Mouse (Mus musculus): ENCODE data around the gene Cd200r1. TPM values are rescaled to one million over a fixed set of nuclear protein-coding genes. Genes with fewer than 3 reads are reported as not detected.

The Cd200r1 gene
- total and polyA plus RNA-seq, 2 experiments from 2014 or later: 0.36 to 1.5 TPM

DNA sequence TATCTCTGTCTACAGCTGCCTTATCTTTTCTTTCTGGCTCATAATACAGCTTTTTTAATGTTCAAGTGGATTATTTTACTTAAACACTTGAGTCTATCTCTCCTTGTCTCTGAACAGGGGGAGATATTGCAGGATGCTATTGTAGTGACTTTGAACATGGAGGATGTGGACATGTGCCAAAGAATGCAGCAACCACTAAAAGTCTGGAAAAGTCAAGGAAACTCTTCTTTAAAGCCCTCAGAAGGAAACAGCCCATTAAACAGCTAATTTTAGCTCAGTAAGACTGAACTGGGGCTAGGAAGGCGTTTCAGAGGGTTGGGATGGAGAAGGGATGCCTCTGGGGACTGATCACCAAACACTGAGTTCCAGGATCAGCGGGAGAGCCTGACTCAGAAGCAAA is 42.9 kb upstream of the Cd200r1 start:
- Histone ChIP-seq H3K27ac (ENCODE audit: low read depth, low read length) (no peak overlapping the region), H3K27me3 (ENCODE audit: insufficient read depth, low read length) (no peaks in the 10 kb centered on the region), H3K9me3 (ENCODE audit: low read length) (no peaks in the 10 kb centered on the region), H3K4me3 (ENCODE audit: low read depth, low read length) (no peak overlapping the region), H3K36me3 (ENCODE audit: insufficient read depth) (peaks cover 8% of the 10 kb centered on the region; the same call in 1 of the 2 replicates), H3K4me2 (ENCODE audit: low read depth) (no peak overlapping the region), H3K9ac (no peak overlapping the region), H3K4me1 (ENCODE audit: insufficient read depth) (peaks cover 6% of the 10 kb centered on the region; the same call in 1 of the 2 replicates)
- DNase-seq: no peak
- 84% methylated on average over 2 of the region's 2 CpGs for WGBS
- no peak for ATAC-seq
- TF ChIP-seq CTCF (IDR thresholded peaks at IDR 0.05; ENCODE audit: low read depth): no peak

DNA sequence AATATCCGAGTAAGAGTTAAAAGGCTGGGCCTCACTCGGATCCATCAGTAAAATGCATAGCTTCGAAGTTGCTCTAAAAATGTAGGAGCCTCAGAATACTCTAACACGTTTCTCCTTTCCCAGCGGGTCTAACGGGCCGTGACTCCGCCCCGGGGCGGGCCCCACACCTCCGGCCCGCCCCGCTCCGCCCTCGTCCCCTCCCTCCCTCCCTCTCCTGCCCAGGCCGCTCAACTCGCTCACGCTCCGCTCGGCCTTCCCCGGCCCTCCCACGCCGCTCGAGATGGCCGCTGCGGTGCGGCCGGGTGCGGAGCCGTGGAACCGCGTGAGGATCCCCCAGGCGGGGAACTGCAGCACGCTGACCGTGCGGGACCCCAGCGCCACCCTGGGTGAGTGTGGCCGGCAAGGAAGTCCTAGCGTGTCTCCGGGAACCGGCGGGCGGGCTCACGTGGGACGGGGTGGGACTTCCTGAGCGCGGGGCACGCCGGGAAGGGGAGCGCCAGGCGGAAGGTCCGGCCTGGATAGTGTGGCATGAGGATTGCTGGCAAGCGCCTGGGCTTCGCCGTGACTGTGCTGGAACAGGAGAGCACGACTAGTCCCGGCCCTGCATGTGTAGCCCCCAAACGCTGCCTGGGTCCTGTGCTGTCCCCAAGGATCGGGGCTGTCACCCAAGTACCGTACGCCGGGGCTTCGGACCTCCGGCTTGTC is 41.3 kb upstream of the Cd200r1 start, which contains the start of gene Nepro:
Nepro (plus strand) TSS at position 219 of the 705 bp plus-strand sequence.
- Histone ChIP-seq H3K27me3 (ENCODE audit: insufficient read depth, low read length) (no peaks in the 10 kb centered on the region), H3K27ac (ENCODE audit: low read depth, low read length) (peak within 1 kb of the TSS; percentile 90), H3K4me2 (ENCODE audit: low read depth) (peak within 1 kb of the TSS; percentile 67), H3K4me1 (ENCODE audit: insufficient read depth) (peaks cover 6% of the 10 kb centered on the region; the same call in 1 of the 2 replicates), H3K4me3 (ENCODE audit: low read depth, low read length) (peak within 1 kb of the TSS; percentile 87), H3K9me3 (ENCODE audit: low read length) (no peaks in the 10 kb centered on the region), H3K9ac (peak within 1 kb of the TSS; percentile 78), H3K36me3 (ENCODE audit: insufficient read depth) (peaks cover 8% of the 10 kb centered on the region; the same call in 1 of the 2 replicates)
- peak; percentile 18 for TF ChIP-seq CTCF (IDR thresholded peaks at IDR 0.05; ENCODE audit: low read depth)
- WGBS: under 1% methylated on average over 64 of the region's 64 CpGs
- ATAC-seq (peak; percentile 97), DNase-seq (peak; percentile 93)

DNA sequence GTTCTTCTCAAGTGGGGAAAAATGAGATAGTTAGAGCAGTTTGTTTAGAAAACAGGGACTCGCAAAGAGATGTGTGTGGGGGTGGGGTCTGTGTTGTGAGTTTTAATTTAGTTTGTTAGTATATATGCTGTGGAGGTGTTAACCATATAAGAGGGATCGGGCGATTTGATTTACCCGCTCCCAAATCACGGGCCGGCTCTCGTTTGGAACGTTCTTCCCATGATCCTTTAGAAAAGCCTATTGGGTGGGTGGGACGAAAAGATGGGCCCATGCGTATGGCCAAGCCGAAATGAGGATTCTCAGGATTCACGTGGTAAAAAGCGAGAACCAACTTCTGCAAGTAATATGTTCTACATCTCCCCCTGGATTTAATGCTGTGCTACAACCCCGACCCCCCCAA is 40.7 kb upstream of the Cd200r1 start:
- Histone ChIP-seq H3K9me3 (ENCODE audit: low read length) (no peaks in the 10 kb centered on the region), H3K4me3 (ENCODE audit: low read depth, low read length) (peak overlapping the region; percentile 87), H3K36me3 (ENCODE audit: insufficient read depth) (peaks cover 6% of the 10 kb centered on the region; the same call in 1 of the 2 replicates), H3K4me2 (ENCODE audit: low read depth) (peak overlapping the region; percentile 67), H3K27ac (ENCODE audit: low read depth, low read length) (peak overlapping the region; percentile 90), H3K4me1 (ENCODE audit: insufficient read depth) (peaks cover 6% of the 10 kb centered on the region; the same call in 1 of the 2 replicates), H3K9ac (peak overlapping the region; percentile 78), H3K27me3 (ENCODE audit: insufficient read depth, low read length) (no peaks in the 10 kb centered on the region)
- no peak; the same call in 1 of the 2 replicates for TF ChIP-seq CTCF (IDR thresholded peaks at IDR 0.05; ENCODE audit: low read depth)
- ATAC-seq (peak; percentile 63), DNase-seq (peak; percentile 82)
- WGBS: 0% methylated on average over 14 of the region's 14 CpGs

DNA sequence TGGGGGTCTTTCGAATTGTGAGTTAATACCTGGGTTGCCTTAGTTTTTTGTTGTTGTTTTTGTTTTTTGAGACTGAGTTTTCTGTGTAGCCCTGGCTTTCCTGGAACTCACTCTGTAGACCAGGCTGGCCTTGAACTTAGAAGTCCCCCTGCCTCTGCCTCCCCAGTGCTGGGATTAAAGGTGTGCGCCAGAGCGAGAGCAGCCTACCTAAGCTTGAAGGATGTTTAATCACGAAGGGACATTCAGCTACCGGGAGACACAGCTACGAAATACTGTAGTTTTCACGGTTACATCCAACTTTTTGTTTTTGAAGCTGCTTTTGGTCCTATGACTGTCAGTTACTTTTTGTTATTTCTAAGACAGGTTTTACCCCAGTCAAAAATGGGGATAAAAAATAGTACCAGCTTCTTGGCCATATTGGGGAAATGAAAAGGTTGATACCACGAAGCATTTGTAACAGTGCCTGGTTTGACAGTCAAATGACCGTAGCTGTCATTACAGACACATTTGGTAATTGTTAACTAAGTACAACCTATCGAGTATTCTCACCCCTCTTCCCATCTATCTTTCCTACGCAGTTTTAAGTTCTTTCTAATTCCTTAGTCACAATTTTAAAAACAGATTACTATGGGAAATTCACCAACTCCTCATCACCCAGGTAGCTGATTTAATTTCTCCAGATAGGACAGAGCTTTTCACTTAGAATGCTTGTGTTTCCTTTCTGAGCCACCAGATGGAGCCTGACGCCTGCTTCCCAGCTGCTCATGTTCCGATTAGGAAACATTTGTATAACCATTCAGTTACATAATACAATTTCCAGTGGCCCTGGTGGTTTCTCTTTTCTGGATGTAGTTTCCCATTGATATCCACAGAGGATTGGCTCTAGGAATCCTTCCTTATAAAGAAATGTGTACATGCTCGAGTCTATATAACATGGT is 40.0 kb upstream of the Cd200r1 start:
- H3K4me1 ChIP-seq (ENCODE audit: insufficient read depth): peaks cover 6% of the 10 kb centered on the region; the same call in 1 of the 2 replicates
- H3K4me2 ChIP-seq (ENCODE audit: low read depth): peak overlapping the region; percentile 67
- peak; percentile 88 for DNase-seq
- peak overlapping the region; percentile 78; the same call in 1 of the 2 replicates for H3K9ac ChIP-seq
- no peaks in the 10 kb centered on the region for H3K9me3 ChIP-seq (ENCODE audit: low read length)
- 48% methylated on average over 14 of the region's 14 CpGs for WGBS
- TF ChIP-seq CTCF (IDR thresholded peaks at IDR 0.05; ENCODE audit: low read depth): peak; percentile 88
- ATAC-seq: no peak
- 0 out of 2 replicates have a peak overlapping the region, but pooled peaks have one; percentile 90 for H3K27ac ChIP-seq (ENCODE audit: low read depth, low read length)
- H3K36me3 ChIP-seq (ENCODE audit: insufficient read depth): no peaks in the 10 kb centered on the region; the same call in 1 of the 2 replicates
- peak overlapping the region; percentile 87 for H3K4me3 ChIP-seq (ENCODE audit: low read depth, low read length)
- H3K27me3 ChIP-seq (ENCODE audit: insufficient read depth, low read length): no peaks in the 10 kb centered on the region

DNA sequence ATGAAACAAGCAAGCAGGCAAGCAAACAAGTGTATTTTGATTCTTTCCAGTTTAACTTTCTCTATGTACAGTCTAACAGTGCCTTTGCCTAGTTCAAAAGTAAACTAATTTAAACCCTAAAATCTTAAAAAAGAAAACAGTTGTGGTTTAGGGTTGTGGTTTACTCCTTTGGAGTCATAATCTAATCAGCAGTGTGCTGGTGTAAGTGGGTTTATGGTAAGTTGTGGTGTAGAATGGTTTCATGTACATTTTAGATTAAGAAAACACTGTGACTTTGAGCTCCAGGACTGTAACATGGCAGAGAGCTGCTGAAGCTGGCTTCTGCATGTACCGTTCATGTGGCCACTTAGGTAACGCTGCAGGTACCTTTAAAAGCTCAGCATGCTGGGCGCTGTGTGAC is 38.0 kb upstream of the Cd200r1 start:
- DNase-seq (no peak), ATAC-seq (no peak)
- Histone ChIP-seq H3K27ac (ENCODE audit: low read depth, low read length) (no peak overlapping the region), H3K4me2 (ENCODE audit: low read depth) (no peak overlapping the region), H3K36me3 (ENCODE audit: insufficient read depth) (peaks cover 18% of the 10 kb centered on the region), H3K4me1 (ENCODE audit: insufficient read depth) (peaks cover 6% of the 10 kb centered on the region; the same call in 1 of the 2 replicates), H3K27me3 (ENCODE audit: insufficient read depth, low read length) (no peaks in the 10 kb centered on the region), H3K9ac (no peak overlapping the region), H3K9me3 (ENCODE audit: low read length) (no peaks in the 10 kb centered on the region), H3K4me3 (ENCODE audit: low read depth, low read length) (no peak overlapping the region)
- no peak for TF ChIP-seq CTCF (IDR thresholded peaks at IDR 0.05; ENCODE audit: low read depth)
- WGBS: 99% methylated on average over 3 of the region's 3 CpGs

DNA sequence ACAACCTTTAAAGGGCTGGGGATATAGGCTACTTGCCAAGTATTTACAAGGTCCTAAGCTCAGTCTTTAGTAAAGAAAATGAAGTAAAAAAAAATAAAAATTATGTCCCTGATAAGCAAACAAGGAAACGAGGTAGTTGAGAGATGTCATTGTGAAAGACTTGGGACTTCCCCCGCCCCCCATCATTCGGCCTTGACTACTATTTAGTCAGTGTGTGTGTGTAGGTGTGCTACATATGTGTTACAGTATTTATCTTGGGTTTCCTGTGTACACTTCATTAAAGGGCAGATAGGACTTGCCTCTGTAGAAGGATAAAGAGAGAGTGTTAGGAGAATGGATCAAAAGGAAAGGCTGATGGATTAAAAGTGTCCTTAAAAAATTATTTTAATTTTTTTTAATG is 31.5 kb upstream of the Cd200r1 start:
- no peak overlapping the region for H3K9ac ChIP-seq
- H3K4me3 ChIP-seq (ENCODE audit: low read depth, low read length): no peak overlapping the region
- H3K36me3 ChIP-seq (ENCODE audit: insufficient read depth): peaks cover 70% of the 10 kb centered on the region
- no peaks in the 10 kb centered on the region for H3K9me3 ChIP-seq (ENCODE audit: low read length)
- ATAC-seq: no peak
- DNase-seq: no peak
- no peaks in the 10 kb centered on the region for H3K4me1 ChIP-seq (ENCODE audit: insufficient read depth)
- H3K27ac ChIP-seq (ENCODE audit: low read depth, low read length): no peak overlapping the region
- no peak for TF ChIP-seq CTCF (IDR thresholded peaks at IDR 0.05; ENCODE audit: low read depth)
- no peak overlapping the region for H3K4me2 ChIP-seq (ENCODE audit: low read depth)
- 86% methylated on average over 3 of the region's 3 CpGs for WGBS
- H3K27me3 ChIP-seq (ENCODE audit: insufficient read depth, low read length): no peaks in the 10 kb centered on the region
